Mouse (Mus musculus): ENCODE results near the gene Itpka. TPM values are rescaled to one million over a fixed set of nuclear protein-coding genes. Genes with fewer than 3 reads are reported as not detected.

Itpka gene
- total and polyA plus RNA-seq, 2 experiments from 2014 or later: 0.50 to 1.00 TPM

- Histone ChIP-seq H3K9ac (replicated peaks; ENCODE audit: low read depth, low read length) (no peak overlapping the region), H3K36me3 (replicated peaks; ENCODE audit: control insufficient read depth, insufficient read depth, low read length) (peaks cover 95% of the 10 kb centered on the region), H3K4me1 (ENCODE audit: control insufficient read depth, insufficient read depth) (no peaks in the 10 kb centered on the region), H3K4me3 (ENCODE audit: low read depth, low read length) (no peak overlapping the region), H3K9me3 (replicated peaks; ENCODE audit: control insufficient read depth, low read length) (no peaks in the 10 kb centered on the region), H3K27me3 (ENCODE audit: control insufficient read depth, insufficient read depth, low read length) (no peaks in the 10 kb centered on the region), H3K4me2 (ENCODE audit: low read depth, low read length) (no peak overlapping the region), H3K27ac (ENCODE audit: low read depth) (no peak overlapping the region)
- ATAC-seq (ENCODE audit: insufficient read depth, low read depth): no peak
- 85% methylated on average over 4 of the region's 4 CpGs for WGBS
- DNase-seq (ENCODE audit: low spot score): no peak
- TF ChIP-seq CTCF (IDR thresholded peaks at IDR 0.05; ENCODE audit: low read depth) (no peak), EP300 (IDR thresholded peaks at IDR 0.05; ENCODE audit: low read depth) (no peak)
These were observed 11.4 kb upstream of the Itpka start for GRCm38 (mm10) chr2:119730735-119731134.

- Histone ChIP-seq H3K36me3 (replicated peaks; ENCODE audit: control insufficient read depth, insufficient read depth, low read length) (peaks cover 35% of the 10 kb centered on the region), H3K9ac (replicated peaks; ENCODE audit: low read depth, low read length) (no peak overlapping the region), H3K4me2 (ENCODE audit: low read depth, low read length) (no peak overlapping the region), H3K27me3 (ENCODE audit: control insufficient read depth, insufficient read depth, low read length) (no peaks in the 10 kb centered on the region), H3K27ac (ENCODE audit: low read depth) (no peak overlapping the region), H3K9me3 (replicated peaks; ENCODE audit: control insufficient read depth, low read length) (no peaks in the 10 kb centered on the region), H3K4me3 (ENCODE audit: low read depth, low read length) (no peak overlapping the region), H3K4me1 (ENCODE audit: control insufficient read depth, insufficient read depth) (peaks cover 11% of the 10 kb centered on the region; the same call in 1 of the 2 replicates)
- ATAC-seq (ENCODE audit: insufficient read depth, low read depth) (no peak), DNase-seq (ENCODE audit: low spot score) (no peak)
- 13% methylated on average over 12 of the region's 12 CpGs for WGBS
- TF ChIP-seq EP300 (IDR thresholded peaks at IDR 0.05; ENCODE audit: low read depth) (no peak), CTCF (IDR thresholded peaks at IDR 0.05; ENCODE audit: low read depth) (no peak)
These were observed 5.0 kb upstream of the Itpka start for GRCm38 (mm10) chr2:119737124-119737523.

- no peak overlapping the region for H3K27ac ChIP-seq (ENCODE audit: low read depth)
- 50% methylated on average over 2 of the region's 2 CpGs for WGBS
- H3K4me3 ChIP-seq (ENCODE audit: low read depth, low read length): no peak overlapping the region
- no peak for TF ChIP-seq EP300 (IDR thresholded peaks at IDR 0.05; ENCODE audit: low read depth)
- TF ChIP-seq CTCF (IDR thresholded peaks at IDR 0.05; ENCODE audit: low read depth): no peak
- DNase-seq (ENCODE audit: low spot score) (no peak), ATAC-seq (ENCODE audit: insufficient read depth, low read depth) (no peak)
- H3K4me2 ChIP-seq (ENCODE audit: low read depth, low read length): no peak overlapping the region
- peaks cover 19% of the 10 kb centered on the region for H3K27me3 ChIP-seq (ENCODE audit: control insufficient read depth, insufficient read depth, low read length)
- H3K36me3 ChIP-seq (replicated peaks; ENCODE audit: control insufficient read depth, insufficient read depth, low read length): peaks cover 4% of the 10 kb centered on the region; the same call in 1 of the 2 replicates
- H3K9me3 ChIP-seq (replicated peaks; ENCODE audit: control insufficient read depth, low read length): no peaks in the 10 kb centered on the region
- H3K9ac ChIP-seq (replicated peaks; ENCODE audit: low read depth, low read length): no peak overlapping the region
- peaks cover 29% of the 10 kb centered on the region; the same call in 1 of the 2 replicates for H3K4me1 ChIP-seq (ENCODE audit: control insufficient read depth, insufficient read depth)
These were observed 1.6 kb upstream of the Itpka start for GRCm38 (mm10) chr2:119740567-119740966.

- 1% methylated on average over 67 of the region's 70 CpGs for WGBS
- no peak for DNase-seq (ENCODE audit: low spot score)
- H3K9me3 ChIP-seq (replicated peaks; ENCODE audit: control insufficient read depth, low read length): no peaks in the 10 kb centered on the region
- TF ChIP-seq CTCF (IDR thresholded peaks at IDR 0.05; ENCODE audit: low read depth) (no peak), EP300 (IDR thresholded peaks at IDR 0.05; ENCODE audit: low read depth) (no peak)
- peak overlapping the region; percentile 75 for H3K4me3 ChIP-seq (ENCODE audit: low read depth, low read length)
- H3K4me2 ChIP-seq (ENCODE audit: low read depth, low read length): peak overlapping the region; percentile 99
- peak overlapping the region; percentile 68 for H3K9ac ChIP-seq (replicated peaks; ENCODE audit: low read depth, low read length)
- H3K27ac ChIP-seq (ENCODE audit: low read depth): no peak overlapping the region
- peaks cover 29% of the 10 kb centered on the region; the same call in 1 of the 2 replicates for H3K4me1 ChIP-seq (ENCODE audit: control insufficient read depth, insufficient read depth)
- ATAC-seq (ENCODE audit: insufficient read depth, low read depth): peak; percentile 7; the same call in 1 of the 2 replicates
- H3K36me3 ChIP-seq (replicated peaks; ENCODE audit: control insufficient read depth, insufficient read depth, low read length): no peaks in the 10 kb centered on the region
- H3K27me3 ChIP-seq (ENCODE audit: control insufficient read depth, insufficient read depth, low read length): peaks cover 19% of the 10 kb centered on the region
These were observed 481 bp downstream of the Itpka start for GRCm38 (mm10) chr2:119742461-119743175.

- TF ChIP-seq EP300 (IDR thresholded peaks at IDR 0.05; ENCODE audit: low read depth): no peak
- no peak for TF ChIP-seq CTCF (IDR thresholded peaks at IDR 0.05; ENCODE audit: low read depth)
- H3K27ac ChIP-seq (ENCODE audit: low read depth): no peak overlapping the region
- H3K27me3 ChIP-seq (ENCODE audit: control insufficient read depth, insufficient read depth, low read length): peaks cover 19% of the 10 kb centered on the region
- no peaks in the 10 kb centered on the region for H3K36me3 ChIP-seq (replicated peaks; ENCODE audit: control insufficient read depth, insufficient read depth, low read length)
- no peak for DNase-seq (ENCODE audit: low spot score)
- ATAC-seq (ENCODE audit: insufficient read depth, low read depth): no peak
- peak overlapping the region; percentile 99 for H3K4me2 ChIP-seq (ENCODE audit: low read depth, low read length)
- WGBS: 20% methylated on average over 27 of the region's 31 CpGs
- no peaks in the 10 kb centered on the region for H3K9me3 ChIP-seq (replicated peaks; ENCODE audit: control insufficient read depth, low read length)
- H3K4me3 ChIP-seq (ENCODE audit: low read depth, low read length): peak overlapping the region; percentile 75
- peak overlapping the region; percentile 68; the same call in 1 of the 2 replicates for H3K9ac ChIP-seq (replicated peaks; ENCODE audit: low read depth, low read length)
- peaks cover 29% of the 10 kb centered on the region; the same call in 1 of the 2 replicates for H3K4me1 ChIP-seq (ENCODE audit: control insufficient read depth, insufficient read depth)
These were observed 1.2 kb downstream of the Itpka start for GRCm38 (mm10) chr2:119743176-119743807.

Data from heart, postnatal 0 days (tissue).